Mouse (Mus musculus) C2C12 (cell line): ENCODE measurements around the gene Prkra.

Experiments used
- CTCF ChIP-seq: IDR thresholded peaks from one replicate; pipeline ENCODE4 v1.5.1; 2011; ENCODE audit not compliant: control insufficient read depth, insufficient read depth, insufficient read length
- USF1 ChIP-seq: IDR thresholded peaks from one replicate; pipeline ENCODE4 v1.6.1; 2011; ENCODE audit warnings: low read depth, mild to moderate bottlenecking, control low read depth, moderate library complexity

DNA sequence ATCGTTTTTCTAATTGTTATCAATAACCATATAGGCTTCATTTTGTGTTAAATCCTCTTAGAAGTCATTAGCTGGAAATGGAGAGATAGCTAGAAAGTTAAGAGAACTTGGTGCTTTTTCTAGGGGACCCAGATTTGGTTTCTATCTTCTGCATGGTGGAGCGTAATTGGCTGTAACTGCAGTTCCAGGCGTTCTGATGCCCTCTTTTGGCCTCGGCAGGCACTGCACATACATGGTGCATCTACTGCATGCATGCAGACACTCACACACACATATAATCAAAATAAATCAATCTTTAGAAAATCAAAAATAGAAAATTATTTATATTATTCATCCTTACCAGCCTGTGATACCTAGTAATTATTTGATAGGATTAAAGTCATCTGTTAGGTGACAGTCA, 5.3 kb upstream of the Prkra start:
- TF ChIP-seq CTCF (no peak), USF1 (no peak)
